In the genomic region with DNA sequence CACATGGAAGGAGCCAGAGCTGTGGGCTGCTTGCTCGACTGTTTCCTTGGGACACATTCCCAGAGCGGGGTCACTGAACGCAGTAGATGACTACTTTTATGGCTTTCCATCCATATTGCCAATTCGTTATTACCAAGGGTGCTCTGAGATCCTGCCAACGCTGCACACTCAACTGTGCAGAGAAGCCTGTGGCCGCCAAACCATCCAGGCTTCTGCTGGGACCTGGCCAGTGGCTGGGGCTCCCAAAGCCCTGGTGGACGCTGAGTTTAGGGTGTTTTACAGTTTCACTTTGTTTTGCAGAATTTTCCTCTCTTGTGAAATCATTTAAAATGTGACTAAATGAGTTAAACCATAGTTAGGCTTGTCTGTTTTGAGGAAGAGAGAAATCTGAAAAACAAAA, we compare ENCODE assay signal across 9 mouse cellular contexts. TPM values are rescaled to one million over a fixed set of nuclear protein-coding genes. Genes with fewer than 3 reads are reported as not detected.
A peak's percentile ranks its signal among the peaks of the same experiment; 100 is the strongest.
DNase-seq lines count a peak whose midpoint lies in the region; ATAC-seq and TF ChIP-seq lines count a peak whose summit lies in the region.
"Had no signal": no experiment of that assay in that cellular context is flagged by ENCODE, and none has a peak within 500 bp of the region (broad histone marks: within the 10 kb centered on the region; RNA-seq: fewer than 3 reads in every experiment).

No protein-coding gene starts in this region.

- H3K4me1 ChIP-seq in erythroblast, embryonic 14.5 days (ENCODE audit: control insufficient read depth): peaks cover 86% of the 10 kb centered on the region
- 0 out of 2 replicates have a peak, but pooled peaks cover 5% of the 10 kb centered on the region for H3K4me1 ChIP-seq in forebrain, postnatal 0 days (ENCODE audit: insufficient read depth)
- H3K4me1 ChIP-seq in hindbrain, postnatal 0 days (ENCODE audit: insufficient read depth, low read length): peaks cover 14% of the 10 kb centered on the region
- H3K4me1 ChIP-seq in liver, embryonic 15.5 days (replicated peaks): peaks cover 80% of the 10 kb centered on the region
- peaks cover 29% of the 10 kb centered on the region for H3K4me1 ChIP-seq in stomach, embryonic 16.5 days (ENCODE audit: control insufficient read depth, insufficient read depth, low read length)

- TF ChIP-seq CTCF in forebrain, postnatal 0 days (IDR thresholded peaks at IDR 0.05; ENCODE audit: low read depth): no peak
- no peak for TF ChIP-seq CTCF in hindbrain, postnatal 0 days (IDR thresholded peaks at IDR 0.05; ENCODE audit: low read depth)

- ATAC-seq in erythroblast, adult 5-6 weeks (replicated peaks; ENCODE audit: low FRiP score, poor library complexity, severe bottlenecking): no peak
- ATAC-seq in forebrain, postnatal 0 days: no peak
- ATAC-seq in hindbrain, postnatal 0 days: no peak
- ATAC-seq in liver, embryonic 15.5 days (ENCODE audit: insufficient read depth): peak; percentile 33
- ATAC-seq in stomach, embryonic 16.5 days (ENCODE audit: insufficient read depth, low FRiP score): no peak

- 38% methylated on average over 7 of the region's 7 CpGs for WGBS in forebrain, postnatal 0 days
- 26% methylated on average over 7 of the region's 7 CpGs for WGBS in hindbrain, postnatal 0 days
- 37% methylated on average over 7 of the region's 7 CpGs for WGBS in liver, embryonic 15.5 days (ENCODE audit: insufficient replicate concordance)
- WGBS in stomach, embryonic 16.5 days: 46% methylated on average over 7 of the region's 7 CpGs

- H3K4me3 ChIP-seq in erythroblast, embryonic 14.5 days (replicated peaks): peak overlapping the region; percentile 75
- peak overlapping the region; percentile 36 for H3K4me3 ChIP-seq in forebrain, postnatal 0 days (ENCODE audit: low read depth, low read length)
- H3K4me3 ChIP-seq in hindbrain, postnatal 0 days (ENCODE audit: low read length): peak overlapping the region; percentile 38; the same call in 1 of the 2 replicates
- peak overlapping the region; percentile 65 for H3K4me3 ChIP-seq in liver, embryonic 15.5 days (replicated peaks)
- peak overlapping the region; percentile 49 for H3K4me3 ChIP-seq in stomach, embryonic 16.5 days (replicated peaks; ENCODE audit: low read length)

- H3K36me3 ChIP-seq in erythroblast, embryonic 14.5 days (ENCODE audit: control insufficient read depth): peaks cover 24% of the 10 kb centered on the region
- H3K36me3 ChIP-seq in forebrain, postnatal 0 days (ENCODE audit: insufficient read depth): no peaks in the 10 kb centered on the region
- H3K36me3 ChIP-seq in hindbrain, postnatal 0 days (ENCODE audit: insufficient read depth, low read length): no peaks in the 10 kb centered on the region
- H3K36me3 ChIP-seq in liver, embryonic 15.5 days (replicated peaks): peaks cover 3% of the 10 kb centered on the region; the same call in 1 of the 2 replicates
- no peaks in the 10 kb centered on the region for H3K36me3 ChIP-seq in stomach, embryonic 16.5 days (ENCODE audit: control insufficient read depth, insufficient read depth, low read length)

- H3K4me2 ChIP-seq in forebrain, postnatal 0 days (ENCODE audit: low read depth): peak overlapping the region; percentile 94
- peak overlapping the region; percentile 78 for H3K4me2 ChIP-seq in hindbrain, postnatal 0 days (ENCODE audit: low read depth, low read length)
- H3K4me2 ChIP-seq in liver, embryonic 15.5 days: peak overlapping the region; percentile 78
- H3K4me2 ChIP-seq in stomach, embryonic 16.5 days (ENCODE audit: low read depth, low read length): peak overlapping the region; percentile 97

- DNase-seq in forebrain, postnatal 0 days: no peak
- peak; percentile 23 for DNase-seq in hindbrain, postnatal 0 days (ENCODE audit: low spot score)
- no peak for DNase-seq in retina, embryonic 14.5 days (ENCODE audit: low spot score)
- no peak for DNase-seq in cerebellum, postnatal 4 days (ENCODE audit: low spot score in 2 of 2)

- H3K27ac ChIP-seq in forebrain, postnatal 0 days (ENCODE audit: low read depth, low read length): no peak overlapping the region
- no peak overlapping the region for H3K27ac ChIP-seq in hindbrain, postnatal 0 days
- peak overlapping the region; percentile 89 for H3K27ac ChIP-seq in liver, embryonic 15.5 days (replicated peaks)
- H3K27ac ChIP-seq in stomach, embryonic 16.5 days (ENCODE audit: low read length): peak overlapping the region; percentile 70

- peak overlapping the region; percentile 56; the same call in 1 of the 2 replicates for H3K9ac ChIP-seq in forebrain, postnatal 0 days
- H3K9ac ChIP-seq in hindbrain, postnatal 0 days (replicated peaks; ENCODE audit: low read length): no peak overlapping the region; the same call in 1 of the 2 replicates
- peak overlapping the region; percentile 69 for H3K9ac ChIP-seq in liver, embryonic 15.5 days
- peak overlapping the region; percentile 82 for H3K9ac ChIP-seq in stomach, embryonic 16.5 days (ENCODE audit: low read length)

- H3K27me3 ChIP-seq in erythroblast, embryonic 14.5 days (ENCODE audit: control insufficient read depth): peaks cover 7% of the 10 kb centered on the region
- H3K27me3 ChIP-seq in forebrain, postnatal 0 days (ENCODE audit: insufficient read depth, low read length): peaks cover 10% of the 10 kb centered on the region
- no peaks in the 10 kb centered on the region for H3K27me3 ChIP-seq in hindbrain, postnatal 0 days (ENCODE audit: insufficient read depth, low read length)
- H3K27me3 ChIP-seq in liver, embryonic 15.5 days: peaks cover 4% of the 10 kb centered on the region; the same call in 1 of the 2 replicates
- no peaks in the 10 kb centered on the region for H3K27me3 ChIP-seq in stomach, embryonic 16.5 days (ENCODE audit: control insufficient read depth, insufficient read depth, low read length)
- H3K27me3 ChIP-seq: CH12.LX had no signal

- no peaks in the 10 kb centered on the region for H3K9me3 ChIP-seq in erythroblast, embryonic 14.5 days (ENCODE audit: control insufficient read depth, low read length)
- no peaks in the 10 kb centered on the region for H3K9me3 ChIP-seq in forebrain, postnatal 0 days (ENCODE audit: low read length)
- H3K9me3 ChIP-seq in hindbrain, postnatal 0 days (ENCODE audit: low read length): no peaks in the 10 kb centered on the region
- no peaks in the 10 kb centered on the region for H3K9me3 ChIP-seq in liver, embryonic 15.5 days (replicated peaks)
- no peaks in the 10 kb centered on the region for H3K9me3 ChIP-seq in stomach, embryonic 16.5 days (replicated peaks; ENCODE audit: control insufficient read depth, low read length)

RNA-seq across cellular contexts. Expression of gene Lctl, which starts 32.7 kb away (rescaled TPM):
- polyA plus RNA-seq in erythroblast, embryonic 14.5 days (2012): not detected in 2 replicates
- not detected in 2 replicates for total RNA-seq in erythroblast, adult 5-6 weeks (2015; ENCODE audit: low replicate concordance)
- total RNA-seq in erythroblast, adult 5-6 weeks (2017; ENCODE audit: low replicate concordance): not detected in 2 replicates
- total RNA-seq in forebrain, postnatal 0 days (2014; rRNA removed): not detected in 2 replicates
- polyA plus RNA-seq in forebrain, postnatal 0 days (2015; fragmentation: Nextera tagmentation; extraction: Ambion mirVana): not detected in 2 replicates
- total RNA-seq in hindbrain, postnatal 0 days (2014; rRNA removed): not detected in 2 replicates
- 0.10 TPM in 1 of 2 replicates, not detected in the other for polyA plus RNA-seq in hindbrain, postnatal 0 days (2015; fragmentation: Nextera tagmentation; extraction: Ambion mirVana)
- polyA plus RNA-seq in liver, embryonic 15.5 days (2015; fragmentation: Nextera tagmentation; extraction: Ambion mirVana): not detected in 2 replicates
- 0.23 TPM in 1 of 2 replicates, not detected in the other for polyA plus RNA-seq in stomach, embryonic 16.5 days (2015; fragmentation: Nextera tagmentation; extraction: Ambion mirVana)

Comparison
In these comparisons a context has a peak if more than half of its experiments do, and no peak if none do; other contexts are left out.
1. H3K27ac ChIP-seq: peak in liver, embryonic 15.5 days (single experiment) and stomach, embryonic 16.5 days (single experiment); none in forebrain, postnatal 0 days (single experiment) and hindbrain, postnatal 0 days (single experiment).
2. Peak in every context shown above with its lines, with median percentiles within 50 percentile points of each other: H3K4me3 ChIP-seq and H3K4me2 ChIP-seq.